Mouse (Mus musculus) midbrain, embryonic 13.5 days (tissue): ENCODE measurements at regions not wholly inside any gene's neighbourhood (a gene's known extent, or its start where the extent isn't known, plus 50 kb on each side); places are given as distances from the start of the nearest gene placed in this dataset.

Experiments
- ATAC-seq: fragments of 200-750 bp; cut with Nextera tagmentation; 2 replicates; pipeline ENCODE4 v1.8.0; 2017; ENCODE audit warnings: mild to moderate bottlenecking, moderate TSS enrichment, moderate library complexity
- H3K27ac ChIP-seq: fragments of 300-500 bp; sonication (generic); 2 replicates; pipeline ENCODE4 v1.5.1; 2015; ENCODE audit warnings: inconsistent platforms, mild to moderate bottlenecking, moderate library complexity
- H3K27me3 ChIP-seq: fragments of 300-500 bp; sonication (generic); 2 replicates; pipeline ENCODE4 v1.6.1; 2015; ENCODE audit warnings: mild to moderate bottlenecking, inconsistent platforms
- H3K36me3 ChIP-seq: fragments of 300-500 bp; sonication (generic); 2 replicates; pipeline ENCODE4 v1.6.1; 2015; ENCODE audit warnings: mild to moderate bottlenecking, inconsistent platforms
- H3K4me1 ChIP-seq: fragments of 300-500 bp; sonication (generic); replicated peaks from 2 replicates; pipeline ENCODE4 v1.6.1; 2015; ENCODE audit warnings: inconsistent platforms
- H3K4me2 ChIP-seq: fragments of 300-500 bp; sonication (generic); replicated peaks from 2 replicates; pipeline ENCODE4 v1.6.1; 2015; ENCODE audit warnings: moderate library complexity, mild to moderate bottlenecking, inconsistent platforms
- H3K4me3 ChIP-seq: fragments of 300-500 bp; sonication (generic); replicated peaks from 2 replicates; pipeline ENCODE4 v1.5.1; 2015; ENCODE audit warnings: mild to moderate bottlenecking, inconsistent platforms
- H3K9ac ChIP-seq: fragments of 300-500 bp; sonication (generic); replicated peaks from 2 replicates; pipeline ENCODE4 v1.6.1; 2015; ENCODE audit warnings: mild to moderate bottlenecking, inconsistent platforms
- H3K9me3 ChIP-seq: fragments of 300-500 bp; sonication (generic); 2 replicates; pipeline ENCODE4 v1.6.1; 2016; ENCODE audit warnings: mild to moderate bottlenecking, inconsistent platforms
- WGBS: fragments of 180-500 bp; shearing (Covaris S2); methylation state at CpG from one replicate; pipeline ENCODE4 v1.1.7; 2015; 5-methylcytosine and 5-hydroxymethylcytosine counted together

DNA sequence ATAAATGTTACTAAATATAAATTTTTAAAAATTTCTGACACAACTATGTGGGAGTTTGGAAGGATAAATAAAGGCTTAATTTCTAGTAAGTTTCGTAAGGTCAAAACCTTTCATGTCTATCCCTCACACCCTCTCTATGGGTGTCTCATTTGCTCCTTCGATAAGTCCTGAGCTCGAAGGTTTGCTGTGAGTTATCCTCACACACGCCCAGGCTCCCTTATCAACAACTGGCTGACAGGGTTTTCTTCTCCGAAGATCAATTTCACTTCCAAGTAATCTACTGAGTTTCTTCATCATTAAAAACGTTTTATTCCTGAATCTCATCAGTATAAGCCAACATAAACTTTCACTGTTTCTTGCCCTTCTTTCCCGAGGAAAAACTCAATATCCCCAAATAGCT is 416.0 kb upstream of the Nudt12 start:
- Histone ChIP-seq H3K4me2 (no peak overlapping the region), H3K27ac (no peak overlapping the region), H3K9me3 (no peaks in the 10 kb centered on the region), H3K4me1 (no peaks in the 10 kb centered on the region), H3K36me3 (no peaks in the 10 kb centered on the region), H3K27me3 (no peaks in the 10 kb centered on the region), H3K4me3 (no peak overlapping the region), H3K9ac (no peak overlapping the region)
- no peak for ATAC-seq
- WGBS: 73% methylated on average over 7 of the region's 7 CpGs

DNA sequence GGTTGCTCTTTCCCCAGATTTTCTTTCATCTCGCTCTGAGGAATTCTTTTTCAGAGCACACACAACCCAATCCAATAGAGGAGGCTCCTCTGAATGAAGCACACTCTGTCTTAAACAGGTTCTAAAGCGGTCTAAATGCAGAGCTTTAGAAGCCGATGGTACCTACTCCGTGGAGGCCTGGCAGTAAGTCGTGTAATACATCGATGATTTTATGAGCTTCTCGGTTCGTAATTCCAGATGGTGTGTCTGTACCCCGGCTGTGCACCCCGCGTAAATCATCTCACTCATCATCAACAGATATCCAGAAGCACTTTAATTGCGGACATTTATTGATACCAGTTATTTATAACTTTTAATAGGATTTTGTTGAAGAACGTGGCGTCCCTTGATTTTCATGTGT is 408.3 kb upstream of the Nudt12 start:
- Histone ChIP-seq H3K36me3 (no peaks in the 10 kb centered on the region), H3K27me3 (no peaks in the 10 kb centered on the region), H3K9ac (no peak overlapping the region), H3K27ac (no peak overlapping the region), H3K9me3 (no peaks in the 10 kb centered on the region), H3K4me1 (no peaks in the 10 kb centered on the region), H3K4me2 (no peak overlapping the region), H3K4me3 (no peak overlapping the region)
- no peak for ATAC-seq
- WGBS: 89% methylated on average over 14 of the region's 14 CpGs

DNA sequence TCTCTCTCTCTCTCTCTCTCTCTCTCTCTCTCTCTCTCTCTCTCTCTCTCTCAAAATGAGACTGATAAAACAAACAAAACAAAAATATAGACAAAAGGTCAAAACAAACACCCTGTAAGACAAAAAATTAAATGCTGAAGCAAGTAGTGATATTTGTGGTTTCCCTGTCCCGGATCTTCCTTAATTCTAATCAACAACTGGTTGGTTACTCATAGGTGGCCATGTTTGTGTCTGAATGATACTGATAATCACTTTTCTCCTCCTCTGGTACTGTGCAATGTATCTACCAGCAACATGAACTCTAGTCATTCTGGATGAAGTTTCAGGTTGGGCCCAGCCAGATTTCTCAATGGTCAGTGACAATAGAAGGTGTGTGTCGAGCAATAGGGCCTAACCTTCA is 396.1 kb upstream of the Nudt12 start:
- Histone ChIP-seq H3K4me1 (no peaks in the 10 kb centered on the region), H3K9ac (no peak overlapping the region), H3K4me2 (no peak overlapping the region), H3K27ac (no peak overlapping the region), H3K36me3 (no peaks in the 10 kb centered on the region), H3K4me3 (no peak overlapping the region), H3K9me3 (no peaks in the 10 kb centered on the region), H3K27me3 (no peaks in the 10 kb centered on the region)
- 87% methylated on average over 2 of the region's 2 CpGs for WGBS
- ATAC-seq: no peak

DNA sequence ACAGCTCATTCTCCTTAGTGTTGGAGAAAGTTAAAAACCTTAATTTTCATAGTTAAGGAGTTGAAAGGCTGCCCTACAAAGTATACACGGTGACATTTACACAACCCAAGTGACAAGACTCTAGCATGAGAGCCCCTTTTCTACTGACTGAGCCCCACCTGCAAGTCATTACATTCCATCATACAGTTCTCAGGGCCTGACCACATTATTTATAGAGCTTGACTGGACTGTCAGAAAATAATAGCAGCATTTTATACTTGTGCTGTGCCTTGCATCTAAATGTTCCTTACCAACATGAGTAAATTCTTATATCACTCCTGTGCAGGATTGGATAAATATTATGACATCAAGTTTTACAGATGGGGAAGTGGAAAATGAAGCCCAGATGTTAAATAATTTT is 391.4 kb upstream of the Nudt12 start:
- H3K4me2 ChIP-seq: no peak overlapping the region
- H3K27me3 ChIP-seq: no peaks in the 10 kb centered on the region
- no peak for ATAC-seq
- no peak overlapping the region for H3K27ac ChIP-seq
- 100% methylated on average over 1 of the region's 1 CpGs for WGBS
- H3K9me3 ChIP-seq: no peaks in the 10 kb centered on the region
- H3K36me3 ChIP-seq: no peaks in the 10 kb centered on the region
- H3K9ac ChIP-seq: no peak overlapping the region
- no peaks in the 10 kb centered on the region for H3K4me1 ChIP-seq
- no peak overlapping the region for H3K4me3 ChIP-seq

DNA sequence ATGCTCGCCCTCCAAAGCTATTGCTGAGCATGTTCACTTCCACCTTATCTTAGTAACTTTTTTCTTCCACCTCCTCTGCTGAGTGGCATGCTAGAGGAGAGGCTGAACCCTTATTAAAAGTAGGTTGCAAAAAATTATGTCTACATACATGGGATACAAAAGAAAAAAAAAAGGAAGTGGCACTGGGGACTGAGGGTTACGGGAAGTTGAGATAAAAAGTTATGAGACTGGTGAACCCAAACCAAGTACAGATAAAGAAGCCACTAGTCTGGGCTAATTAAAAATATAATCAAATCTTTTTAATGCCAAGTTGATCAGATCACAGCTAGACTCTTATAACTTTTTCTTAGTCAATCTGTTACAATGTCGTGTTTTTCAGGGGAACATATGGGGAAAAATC is 384.2 kb upstream of the Nudt12 start:
- no peak overlapping the region for H3K9ac ChIP-seq
- ATAC-seq: no peak
- WGBS: 91% methylated on average over 3 of the region's 3 CpGs
- no peaks in the 10 kb centered on the region for H3K36me3 ChIP-seq
- no peak overlapping the region for H3K4me3 ChIP-seq
- H3K9me3 ChIP-seq: no peaks in the 10 kb centered on the region
- H3K4me2 ChIP-seq: no peak overlapping the region
- no peak overlapping the region for H3K27ac ChIP-seq
- H3K4me1 ChIP-seq: no peaks in the 10 kb centered on the region
- H3K27me3 ChIP-seq: no peaks in the 10 kb centered on the region

DNA sequence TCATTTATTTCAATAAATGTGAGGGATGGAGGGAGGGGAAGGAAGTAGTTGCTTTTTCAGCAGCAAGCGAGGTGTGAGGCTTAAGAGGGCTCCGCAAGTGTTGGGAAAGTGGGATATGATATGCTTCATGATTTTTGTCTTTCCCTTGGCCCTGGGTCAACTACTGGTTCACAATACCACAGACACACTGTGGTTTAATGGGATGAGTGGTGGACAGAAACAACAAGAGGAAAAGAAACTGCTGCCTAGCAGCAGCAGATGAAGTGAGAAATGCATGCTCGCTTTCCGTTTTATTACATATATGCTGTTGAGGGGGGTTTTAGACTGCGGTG is 369.9 kb upstream of the Nudt12 start:
- no peak overlapping the region for H3K9ac ChIP-seq
- no peak for ATAC-seq

DNA sequence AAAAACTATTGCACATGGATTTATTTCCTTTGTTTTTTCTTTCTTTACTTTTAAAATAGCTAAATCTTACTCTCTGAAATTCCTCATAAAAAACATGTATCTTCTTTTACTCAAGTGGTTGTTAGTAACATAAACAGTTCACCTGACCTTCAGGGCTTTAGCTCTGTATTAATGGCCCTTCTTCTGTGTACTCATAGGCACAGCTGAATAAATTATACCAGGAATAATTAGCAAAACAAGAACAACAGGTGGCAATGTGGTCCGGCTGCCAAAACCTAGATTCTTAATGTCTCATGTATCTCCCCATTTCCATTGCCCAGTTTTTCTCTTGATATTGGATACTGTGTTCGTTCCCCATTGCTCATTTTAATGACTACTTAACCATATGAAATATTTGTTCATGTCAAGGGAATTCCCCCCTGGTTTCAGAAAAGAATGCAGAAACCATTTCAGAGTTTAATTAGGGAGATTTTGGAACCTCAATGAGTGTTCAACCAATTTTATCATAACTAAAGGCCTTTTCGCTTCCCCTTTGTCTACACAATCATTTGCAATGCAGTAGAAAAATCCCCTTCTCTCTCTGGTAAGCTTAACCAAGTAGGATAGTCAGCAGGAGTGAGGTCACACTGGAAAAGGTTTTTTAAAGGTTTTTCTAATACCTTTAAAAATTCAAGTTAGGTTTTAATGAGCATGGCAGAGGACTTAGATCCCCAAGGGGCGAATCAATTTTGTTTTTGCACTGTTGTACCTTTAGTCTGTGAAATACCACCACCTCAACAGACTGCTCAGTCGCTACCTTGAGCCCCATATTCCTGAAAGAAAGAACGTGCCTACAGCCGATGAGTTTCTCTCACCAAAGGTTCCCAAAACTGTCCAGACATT is 369.3 kb upstream of the Nudt12 start:
- 71% methylated on average over 7 of the region's 7 CpGs for WGBS
- Histone ChIP-seq H3K9me3 (no peaks in the 10 kb centered on the region), H3K27me3 (no peaks in the 10 kb centered on the region), H3K4me2 (no peak overlapping the region), H3K9ac (no peak overlapping the region), H3K4me3 (no peak overlapping the region), H3K27ac (no peak overlapping the region), H3K4me1 (no peaks in the 10 kb centered on the region), H3K36me3 (no peaks in the 10 kb centered on the region)
- no peak for ATAC-seq

More for the DNA sequence above, 369.9 kb upstream of the Nudt12 start:
- no peaks in the 10 kb centered on the region for H3K4me1 ChIP-seq
- 92% methylated on average over 5 of the region's 5 CpGs for WGBS
- H3K36me3 ChIP-seq: no peaks in the 10 kb centered on the region
- no peak overlapping the region for H3K4me2 ChIP-seq
- no peaks in the 10 kb centered on the region for H3K27me3 ChIP-seq
- H3K9me3 ChIP-seq: no peaks in the 10 kb centered on the region
- no peak overlapping the region for H3K27ac ChIP-seq
- H3K4me3 ChIP-seq: no peak overlapping the region

DNA sequence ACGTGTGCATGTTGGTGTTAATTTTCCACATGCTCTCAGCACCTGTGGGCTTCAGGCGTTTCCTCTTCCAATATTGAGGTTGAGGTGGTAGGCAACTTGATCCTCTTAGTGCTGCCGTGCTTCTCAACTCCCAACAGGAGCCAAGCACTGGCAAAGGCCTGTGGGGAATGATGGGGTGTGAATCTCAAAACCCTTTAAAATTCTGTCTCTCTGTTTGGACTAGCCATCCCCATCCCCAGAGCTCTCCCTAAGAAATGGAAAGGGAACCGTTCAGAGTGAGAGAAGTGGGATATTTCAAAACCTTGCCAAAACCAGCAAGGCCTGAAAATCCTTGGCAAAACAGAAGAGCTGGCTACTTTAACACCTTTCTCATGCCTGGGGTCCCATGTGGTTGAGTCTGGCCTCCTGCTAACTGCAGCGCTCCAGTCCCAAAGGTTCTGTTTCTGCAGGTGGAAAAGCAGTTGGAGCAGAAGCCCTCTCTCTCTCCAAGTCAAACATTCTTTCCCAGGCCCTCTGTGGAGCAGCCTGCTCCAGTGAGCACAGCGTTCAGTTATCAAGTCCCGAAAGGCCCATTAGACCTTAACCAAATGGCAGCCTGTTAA is 360.4 kb upstream of the Nudt12 start:
- no peak overlapping the region for H3K27ac ChIP-seq
- WGBS: 72% methylated on average over 7 of the region's 7 CpGs
- no peak for ATAC-seq
- no peaks in the 10 kb centered on the region for H3K27me3 ChIP-seq
- no peaks in the 10 kb centered on the region for H3K9me3 ChIP-seq
- no peaks in the 10 kb centered on the region for H3K36me3 ChIP-seq
- no peak overlapping the region for H3K4me3 ChIP-seq
- H3K9ac ChIP-seq: no peak overlapping the region
- H3K4me1 ChIP-seq: no peaks in the 10 kb centered on the region
- H3K4me2 ChIP-seq: no peak overlapping the region

DNA sequence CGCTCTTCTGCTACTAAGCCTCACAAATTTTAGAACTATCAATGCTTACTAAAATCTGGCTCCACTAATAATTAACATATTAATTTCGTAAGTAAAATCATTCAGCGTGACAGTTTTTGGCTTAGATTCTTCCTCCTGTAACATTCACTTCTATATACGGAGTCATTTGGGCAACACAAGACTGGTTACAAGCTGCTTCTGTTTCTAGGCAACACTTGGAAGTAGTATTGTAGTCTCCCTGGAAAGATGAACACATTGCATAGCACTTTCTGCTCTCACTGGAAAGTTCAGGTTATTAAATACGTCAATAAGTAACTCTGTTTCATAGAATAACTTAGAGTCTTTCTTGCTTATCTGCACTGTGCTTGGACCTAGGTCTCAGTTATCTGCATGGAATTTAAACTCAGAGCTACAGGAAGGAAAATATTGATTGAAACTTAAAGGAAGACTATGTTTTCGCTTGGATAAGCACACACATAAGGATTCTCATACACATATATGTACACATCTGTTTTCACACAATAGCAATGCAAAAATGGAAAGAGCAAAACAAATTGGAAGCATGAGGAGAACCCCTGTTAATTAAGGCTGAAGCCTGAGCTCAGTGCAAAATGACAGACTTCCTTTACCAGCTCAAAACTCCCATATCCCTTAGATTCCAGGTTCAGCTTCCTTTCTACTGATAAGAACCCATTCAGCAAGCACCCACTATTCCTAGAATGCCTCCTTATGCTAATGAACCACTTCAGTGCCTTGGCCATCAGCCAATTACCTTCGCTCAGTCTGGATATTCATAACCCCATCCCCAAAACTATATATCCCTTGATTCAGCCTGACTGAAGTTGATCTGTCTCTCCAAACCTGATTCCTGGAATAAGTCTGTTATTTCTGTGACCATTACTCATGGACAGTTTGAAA is 356.7 kb upstream of the Nudt12 start:
- Histone ChIP-seq H3K9me3 (no peaks in the 10 kb centered on the region), H3K36me3 (no peaks in the 10 kb centered on the region), H3K4me1 (no peaks in the 10 kb centered on the region), H3K4me3 (no peak overlapping the region), H3K9ac (no peak overlapping the region), H3K27me3 (no peaks in the 10 kb centered on the region), H3K4me2 (no peak overlapping the region), H3K27ac (no peak overlapping the region)
- no peak for ATAC-seq
- WGBS: 83% methylated on average over 7 of the region's 7 CpGs

DNA sequence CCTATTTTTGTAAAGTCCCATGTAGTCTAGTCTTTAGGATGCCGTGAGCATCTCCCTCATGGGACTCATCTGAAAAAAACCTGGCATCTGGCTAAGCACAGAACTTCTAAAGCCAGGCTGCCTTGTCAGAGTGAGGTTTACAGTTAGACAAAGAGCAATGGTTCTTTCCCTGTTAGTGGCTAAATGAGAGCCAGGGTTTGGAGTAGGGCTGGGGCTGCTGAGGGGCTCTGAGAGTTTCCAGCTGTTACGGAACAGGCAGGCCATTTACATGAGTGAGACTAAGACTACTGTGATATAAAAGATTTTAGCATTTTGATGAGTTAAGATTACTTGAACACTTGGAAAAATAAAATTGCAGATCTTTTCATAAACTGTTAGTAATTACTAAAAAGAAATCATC is 352.2 kb upstream of the Nudt12 start:
- H3K27me3 ChIP-seq: no peaks in the 10 kb centered on the region
- 55% methylated on average over 2 of the region's 2 CpGs for WGBS
- no peaks in the 10 kb centered on the region for H3K36me3 ChIP-seq
- no peak overlapping the region for H3K4me3 ChIP-seq
- H3K4me2 ChIP-seq: no peak overlapping the region
- H3K4me1 ChIP-seq: 0 out of 2 replicates have a peak, but pooled peaks cover 4% of the 10 kb centered on the region
- no peak for ATAC-seq
- no peak overlapping the region for H3K9ac ChIP-seq
- H3K9me3 ChIP-seq: no peaks in the 10 kb centered on the region
- H3K27ac ChIP-seq: no peak overlapping the region

DNA sequence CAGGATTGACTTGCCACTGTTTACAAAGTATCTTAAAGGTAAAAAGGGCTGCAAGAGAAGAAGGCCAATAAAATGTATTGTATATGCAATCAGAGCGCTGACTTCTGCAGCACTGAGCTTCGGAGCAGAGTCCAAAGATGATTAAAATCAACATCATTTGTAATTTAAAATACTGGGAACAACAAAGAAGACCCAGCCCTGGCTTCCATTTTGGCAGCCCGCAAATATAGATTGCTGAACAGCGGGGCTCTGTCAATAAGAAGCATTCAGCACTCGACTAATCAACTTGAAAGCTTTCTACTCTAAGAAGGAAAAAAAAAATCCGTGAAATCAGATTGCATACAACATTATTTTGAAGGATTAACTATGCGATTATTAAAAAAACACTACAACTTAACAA is 348.9 kb upstream of the Nudt12 start:
- WGBS: 16% methylated on average over 7 of the region's 7 CpGs
- Histone ChIP-seq H3K27me3 (no peaks in the 10 kb centered on the region), H3K4me3 (no peak overlapping the region), H3K9me3 (no peaks in the 10 kb centered on the region), H3K27ac (0 out of 2 replicates have a peak overlapping the region, but pooled peaks have one; percentile 21), H3K36me3 (no peaks in the 10 kb centered on the region), H3K9ac (no peak overlapping the region), H3K4me2 (peak overlapping the region; percentile 31), H3K4me1 (0 out of 2 replicates have a peak, but pooled peaks cover 4% of the 10 kb centered on the region)
- ATAC-seq: peak; percentile 34; the same call in 1 of the 2 replicates

DNA sequence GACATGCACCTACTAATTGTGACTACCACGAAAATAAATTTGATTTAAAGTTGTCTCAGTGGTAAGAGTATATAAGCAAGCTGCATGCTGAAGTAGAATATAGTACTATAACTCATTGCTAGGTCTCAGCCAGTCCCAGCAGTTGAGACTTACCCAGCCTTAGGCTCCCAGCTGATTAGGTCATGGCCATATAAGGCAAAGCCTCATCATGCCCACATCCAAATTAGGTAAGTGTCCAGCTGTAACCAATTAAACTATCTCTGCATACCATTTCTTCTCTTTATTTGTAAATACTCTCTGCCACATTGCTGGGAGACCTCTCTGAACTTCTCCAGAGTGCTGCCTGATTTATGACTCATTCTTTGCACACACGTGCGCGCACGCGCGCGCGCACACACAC is 347.9 kb upstream of the Nudt12 start:
- Histone ChIP-seq H3K36me3 (no peaks in the 10 kb centered on the region), H3K4me3 (no peak overlapping the region), H3K4me1 (0 out of 2 replicates have a peak, but pooled peaks cover 4% of the 10 kb centered on the region), H3K9ac (no peak overlapping the region), H3K27ac (no peak overlapping the region), H3K9me3 (no peaks in the 10 kb centered on the region), H3K27me3 (no peaks in the 10 kb centered on the region), H3K4me2 (no peak overlapping the region)
- WGBS: 92% methylated on average over 9 of the region's 9 CpGs
- peak; percentile 56; the same call in 1 of the 2 replicates for ATAC-seq
